Mouse (Mus musculus): Measurements from ENCODE around the gene Ino80.

DNA sequence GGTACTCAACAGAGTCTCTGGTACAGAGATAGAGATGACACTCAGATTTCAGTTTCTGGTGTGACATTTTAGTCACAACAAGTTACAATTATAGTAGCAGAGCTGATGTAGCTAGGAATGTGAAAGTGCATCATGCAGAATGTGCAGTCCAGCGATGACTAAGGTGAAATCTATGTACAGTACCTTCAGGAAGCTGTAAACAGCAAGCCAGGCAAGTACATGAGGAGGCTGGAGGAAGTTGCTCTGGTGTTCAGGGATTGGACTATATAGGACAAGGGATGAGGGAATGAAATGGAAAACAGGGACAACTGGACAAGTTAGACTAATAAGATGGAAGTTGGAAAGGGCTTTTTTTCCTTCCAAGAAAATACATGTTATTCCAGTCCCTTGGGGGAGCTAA is 89.2 kb downstream of the Ino80 start:
- no peak for TF ChIP-seq CTCF (IDR thresholded peaks at IDR 0.05; ENCODE audit: control insufficient read depth, insufficient read depth, low read length)
- TF ChIP-seq POLR2A (IDR thresholded peaks at IDR 0.05; ENCODE audit: borderline replicate concordance, control insufficient read depth, low read depth, low read length): no peak
